Mouse (Mus musculus): Measurements from ENCODE around the gene Sema3c.
A peak's percentile ranks its signal among the peaks of the same experiment; 100 is the strongest.

Gene Sema3c

DNA sequence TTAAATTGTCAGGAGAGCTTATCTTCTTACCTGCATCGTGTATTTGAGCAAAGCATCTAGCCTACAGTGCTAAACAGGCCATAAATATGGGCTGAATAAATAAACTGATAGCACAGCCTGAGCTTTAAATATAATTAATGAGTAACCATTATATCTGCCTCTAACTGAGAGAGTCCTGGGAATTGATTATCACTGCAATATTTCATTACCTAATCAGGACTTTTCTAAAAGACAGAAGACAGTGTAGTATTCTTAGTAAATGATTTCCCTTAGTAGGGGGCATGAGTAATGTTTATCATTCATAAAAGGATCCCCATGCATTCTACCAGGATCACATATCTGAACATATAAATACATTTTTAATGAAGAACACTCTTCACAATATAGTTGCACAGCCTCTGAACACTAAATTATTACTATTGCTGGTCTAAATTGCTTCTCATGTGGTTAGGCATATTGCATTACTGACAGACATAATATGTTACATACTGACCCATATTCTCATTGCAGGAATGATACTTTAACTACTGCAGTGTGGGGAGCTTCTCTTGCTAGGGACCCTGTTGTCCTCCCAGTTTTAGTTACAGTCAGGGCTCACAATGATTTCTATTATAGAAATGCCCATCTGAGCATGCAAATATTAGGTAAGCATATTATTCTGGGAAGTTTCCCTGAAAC lies 74.9 kb downstream of the Sema3c start:
- DNase-seq (ENCODE audit: low spot score): no peak

DNA sequence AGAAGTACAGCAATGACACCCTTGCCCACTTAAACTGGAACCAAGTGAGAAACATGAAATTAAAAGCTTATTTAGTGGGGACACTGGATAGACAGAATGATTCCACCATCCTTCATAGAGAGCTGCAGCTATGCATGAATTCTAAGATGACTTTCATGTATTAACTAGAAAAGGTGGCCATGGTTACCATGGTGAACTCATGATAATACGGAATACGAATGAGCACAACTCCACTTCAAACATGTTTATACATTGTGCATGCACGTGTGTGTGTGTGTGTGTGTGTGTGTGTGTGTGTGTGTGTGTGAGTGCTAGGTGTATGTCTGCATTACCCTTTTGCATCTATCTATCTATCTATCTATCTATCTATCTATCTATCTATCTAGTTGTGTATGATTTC lies 87.1 kb downstream of the Sema3c start:
- DNase-seq (ENCODE audit: low spot score): no peak

DNA sequence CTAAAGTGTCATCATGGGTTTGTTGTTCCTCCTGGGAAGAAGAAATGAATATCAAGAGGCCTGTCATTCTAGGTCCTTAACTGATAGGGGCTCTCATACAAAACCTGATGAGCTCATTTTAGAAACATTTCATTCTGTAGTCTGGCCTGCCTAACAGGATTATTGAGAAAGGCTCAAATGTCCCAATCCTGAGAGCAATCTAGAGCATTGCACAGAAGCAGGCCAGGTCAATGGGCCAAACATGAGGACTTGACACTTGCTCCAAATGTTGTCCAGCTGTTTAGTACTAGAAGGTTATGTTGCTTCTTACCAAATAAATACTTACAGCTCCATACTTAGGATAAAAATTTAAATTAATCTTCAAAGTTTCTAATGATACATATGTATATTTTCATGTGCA lies 97.3 kb downstream of the Sema3c start:
- DNase-seq (ENCODE audit: low spot score): no peak

DNA sequence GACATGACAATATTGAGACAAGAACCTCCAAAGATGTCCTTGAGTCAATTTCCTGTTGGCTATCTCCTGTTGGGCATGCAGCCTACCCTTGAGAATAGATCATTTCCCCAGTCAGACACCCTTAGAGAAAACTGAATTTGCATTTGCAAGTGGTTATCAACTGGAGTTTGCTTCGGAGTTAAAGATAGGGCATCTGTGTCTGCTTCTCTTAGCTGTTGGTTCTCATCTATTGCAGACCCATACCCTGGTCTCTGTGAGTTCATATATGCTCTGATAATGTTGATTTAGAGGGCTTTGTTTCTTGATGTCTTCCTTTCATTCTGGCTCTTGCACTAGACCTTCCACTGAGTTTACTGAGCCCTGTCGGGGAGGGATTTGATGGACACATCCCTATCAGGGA lies 106.8 kb downstream of the Sema3c start:
- no peak for DNase-seq (ENCODE audit: low spot score)

DNA sequence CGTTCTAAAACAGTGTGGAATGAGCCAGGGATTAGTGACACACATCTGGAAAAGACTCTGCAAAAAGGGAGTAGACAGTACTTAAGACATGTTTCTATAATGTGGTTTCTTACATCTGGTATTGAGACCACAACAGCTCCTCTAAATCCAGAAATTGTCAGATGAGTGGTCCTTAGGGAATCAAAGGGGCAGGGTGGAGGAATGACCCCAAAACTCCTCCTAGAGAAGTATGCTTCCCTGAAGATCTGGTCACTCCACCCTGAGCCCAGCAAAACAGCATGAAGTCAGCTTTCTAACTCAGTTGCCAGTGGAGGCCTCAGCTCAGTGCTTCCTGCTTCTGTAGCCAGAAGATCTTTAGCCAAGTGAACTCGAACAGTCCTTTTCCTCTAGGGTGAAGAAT lies 115.0 kb downstream of the Sema3c start:
- no peak for DNase-seq (ENCODE audit: low spot score)

DNA sequence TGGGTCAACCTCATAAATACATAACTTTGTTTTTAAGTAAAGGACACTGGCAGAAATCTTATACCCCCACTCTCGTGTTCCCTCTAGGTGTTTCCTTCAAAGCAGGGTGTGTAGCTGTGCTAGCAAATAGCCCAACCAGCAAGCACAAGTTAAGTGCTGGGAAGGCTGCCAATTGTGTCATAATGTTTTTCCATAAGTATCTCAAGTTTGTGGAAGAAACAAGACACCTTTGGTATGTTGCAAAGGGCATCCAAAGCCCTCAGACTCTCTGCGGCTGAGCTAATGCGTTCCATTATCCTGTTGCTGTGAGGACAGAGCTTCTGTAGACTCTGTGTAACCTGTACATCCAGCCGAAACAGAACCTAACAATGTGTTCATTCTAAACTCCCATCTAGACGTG lies 115.5 kb downstream of the Sema3c start:
- no peak for DNase-seq (ENCODE audit: low spot score)

DNA sequence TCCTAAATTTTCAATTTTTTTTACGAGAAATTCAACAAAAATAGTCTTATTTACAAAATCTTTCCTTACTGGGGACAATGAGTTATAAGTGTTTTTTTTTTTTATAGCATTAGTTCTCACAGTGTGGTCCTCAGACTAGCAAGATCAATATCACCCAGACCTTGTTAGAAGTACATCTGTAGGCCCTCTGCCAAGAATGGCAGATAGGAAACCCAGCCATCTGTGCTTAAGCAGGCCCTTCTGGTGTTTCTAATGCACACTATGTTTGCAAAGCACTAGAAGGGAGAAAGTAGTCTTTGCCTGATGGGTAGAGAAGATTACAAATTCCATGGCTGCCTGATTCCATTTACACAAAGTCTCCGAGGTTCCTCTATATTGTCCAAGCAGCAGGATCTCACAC lies 121.3 kb downstream of the Sema3c start:
- DNase-seq (ENCODE audit: low spot score): no peak

DNA sequence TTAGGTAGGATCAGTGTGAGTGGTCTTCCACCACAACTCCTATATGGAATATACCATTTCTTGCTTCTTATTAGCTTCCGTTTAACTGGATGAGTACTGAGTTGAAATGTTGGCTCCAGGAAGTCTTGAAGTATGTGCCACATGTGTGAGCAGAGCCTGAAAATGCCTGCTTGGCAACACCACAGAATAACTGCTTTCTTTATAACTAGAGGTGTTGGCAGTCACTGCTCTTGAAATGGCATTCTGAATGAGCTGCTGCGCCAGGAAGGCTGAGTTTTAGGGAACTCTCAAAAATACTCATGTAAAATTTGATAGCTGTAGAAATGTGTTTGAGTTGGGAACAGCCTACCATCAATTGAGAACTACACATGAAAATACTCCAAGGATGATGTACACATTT lies 124.8 kb downstream of the Sema3c start:
- DNase-seq (ENCODE audit: low spot score): no peak

DNA sequence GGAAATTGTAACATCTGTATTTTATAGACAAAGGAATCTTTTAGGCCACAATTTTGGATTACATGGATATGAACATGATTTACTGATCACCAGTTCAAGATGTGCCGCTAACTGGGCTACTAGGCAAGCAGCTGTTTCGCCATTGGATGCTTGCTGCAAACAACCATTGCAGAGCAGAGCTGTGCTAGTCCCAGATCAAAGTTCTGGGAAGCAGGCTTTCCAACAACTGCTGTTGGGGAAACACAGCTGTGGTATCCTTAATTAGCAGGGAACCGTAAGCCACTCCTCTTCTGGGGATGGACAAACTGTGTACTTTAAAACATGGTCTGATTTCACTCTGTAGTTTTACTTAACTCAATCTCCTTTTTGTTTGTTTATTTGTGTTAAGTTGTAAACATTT lies 130.1 kb downstream of the Sema3c start:
- DNase-seq (ENCODE audit: low spot score): no peak

DNA sequence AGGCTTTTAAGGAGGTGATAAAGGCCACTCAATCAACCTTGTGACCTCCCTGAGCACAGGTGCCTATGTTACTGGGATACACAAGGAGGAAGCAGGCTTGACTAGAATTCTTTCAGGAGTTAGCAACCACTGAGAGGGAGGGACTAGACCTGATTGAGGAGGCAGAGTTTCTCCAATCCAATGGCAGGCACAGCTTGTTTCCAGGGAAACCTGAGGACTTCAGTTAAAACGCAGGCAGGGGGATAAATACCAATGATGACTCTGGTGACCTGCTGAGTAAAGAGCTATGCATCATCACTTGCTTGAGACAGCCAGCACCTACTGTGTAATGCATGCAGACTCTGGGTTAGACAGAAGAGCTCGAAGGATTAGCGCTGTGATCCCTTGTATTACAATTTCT lies 133.0 kb downstream of the Sema3c start:
- DNase-seq (ENCODE audit: low spot score): no peak

DNA sequence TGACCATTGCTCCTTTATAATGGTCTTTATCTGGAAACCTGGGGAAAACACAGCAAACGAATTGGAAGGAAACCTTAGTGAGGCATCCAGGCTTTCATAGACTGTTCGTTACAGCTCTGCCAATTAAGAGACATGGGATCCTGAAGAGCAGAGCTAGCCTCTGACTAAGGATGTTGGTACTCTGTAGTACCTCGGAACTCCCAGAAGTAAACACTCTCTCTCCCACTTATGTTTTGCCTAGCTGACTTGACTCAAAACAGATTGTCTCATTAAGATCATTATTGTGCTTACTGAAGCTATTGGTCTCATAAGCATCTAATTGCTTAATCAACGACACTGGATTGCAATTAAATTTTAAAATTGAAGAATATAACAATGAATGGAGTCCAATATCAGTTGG lies 138.3 kb downstream of the Sema3c start:
- DNase-seq (ENCODE audit: low spot score): no peak

DNA sequence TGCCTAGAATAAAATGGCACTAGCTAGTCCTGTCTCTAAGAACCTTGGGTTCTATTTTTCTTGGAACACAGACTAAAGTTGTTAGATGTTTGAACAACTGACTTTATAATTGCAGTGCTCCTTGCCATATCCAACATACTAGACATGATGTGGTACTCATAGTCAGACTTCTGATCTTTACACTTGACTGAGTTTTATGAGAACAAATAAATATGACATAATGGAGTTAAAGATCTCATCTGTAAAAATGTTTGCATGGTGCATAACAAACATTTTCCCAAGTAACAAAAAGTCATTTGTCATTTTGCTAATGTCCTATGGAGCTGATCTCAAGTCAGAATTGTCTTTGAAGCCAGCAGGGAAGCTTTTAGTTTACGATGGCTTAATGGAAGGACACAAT lies 141.1 kb downstream of the Sema3c start:
- DNase-seq (ENCODE audit: low spot score): no peak

DNA sequence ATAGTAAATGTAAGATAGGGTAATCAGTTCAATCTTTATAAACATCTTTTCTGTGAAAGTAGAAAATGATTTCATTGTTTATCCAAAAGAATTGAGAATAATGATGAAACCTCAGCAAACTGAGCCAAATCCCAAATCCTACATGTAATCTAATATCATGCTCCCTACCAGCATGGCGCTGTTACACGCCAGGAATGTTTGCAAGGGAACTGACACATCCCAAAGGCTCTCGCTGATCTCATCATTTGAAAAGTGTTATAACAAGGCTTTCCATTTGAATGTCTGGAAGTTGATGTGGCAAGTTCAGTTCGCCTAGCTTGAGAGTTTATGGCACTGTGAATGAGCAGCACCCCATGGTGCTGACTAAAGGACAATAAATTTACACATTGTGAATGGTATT lies 145.9 kb downstream of the Sema3c start:
- DNase-seq (ENCODE audit: low spot score): no peak

DNA sequence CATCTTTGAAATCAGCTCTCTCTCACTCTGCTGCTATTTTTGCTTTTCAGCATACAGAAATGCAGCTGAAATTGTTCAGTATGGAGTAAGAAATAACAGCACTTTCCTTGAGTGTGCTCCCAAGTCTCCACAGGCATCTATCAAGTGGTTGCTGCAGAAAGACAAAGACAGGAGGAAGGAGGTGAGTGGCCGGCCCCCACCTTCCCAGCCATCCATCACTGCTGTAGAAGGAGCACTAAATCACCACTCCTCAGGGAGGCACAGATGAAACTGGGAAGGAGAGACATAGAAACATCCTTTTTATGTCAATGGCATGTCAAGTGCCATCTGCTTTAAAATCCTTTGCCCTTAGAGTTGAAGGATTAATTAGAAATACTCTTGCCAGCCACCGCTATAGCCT lies 149.9 kb downstream of the Sema3c start:
- DNase-seq (ENCODE audit: low spot score): no peak

DNA sequence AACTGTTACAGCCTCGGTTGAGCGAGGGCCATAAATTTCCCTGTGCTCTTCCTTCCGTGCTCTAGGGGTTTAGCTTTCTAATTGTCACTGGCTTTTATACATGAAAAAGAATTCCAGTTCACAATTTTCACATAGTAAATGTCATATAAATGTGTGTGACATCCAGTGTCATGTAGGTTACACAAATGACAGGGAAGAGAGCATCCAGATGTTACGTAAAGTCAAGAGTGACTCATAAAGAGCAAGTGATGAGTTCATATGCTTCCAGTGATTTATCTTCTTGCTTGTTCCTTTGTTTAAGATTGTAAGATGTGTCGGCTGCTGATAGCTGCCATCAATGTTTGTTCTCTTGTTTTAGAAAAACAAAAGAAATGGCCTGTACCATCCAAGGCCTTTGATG lies 154.0 kb downstream of the Sema3c start:
- no peak for DNase-seq (ENCODE audit: low spot score)

DNA sequence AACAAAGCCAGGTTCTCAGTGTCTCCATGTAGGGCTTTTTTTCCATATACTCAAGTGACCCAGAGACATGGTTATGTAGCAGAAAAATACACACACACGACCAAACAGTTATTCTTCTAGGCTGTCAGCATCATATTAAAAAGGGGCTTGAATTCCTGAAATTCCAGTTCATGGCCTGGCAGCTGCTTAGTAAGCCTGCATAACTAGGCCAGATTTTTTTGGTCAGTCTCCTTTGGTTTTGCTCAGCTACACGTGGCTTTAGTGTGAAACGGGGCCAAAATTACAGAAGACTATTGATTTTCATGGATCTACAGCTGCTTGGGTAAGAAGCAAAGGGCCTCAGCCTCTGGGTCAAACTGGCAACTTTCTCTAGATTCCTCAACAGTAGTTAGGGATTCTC lies 165.7 kb downstream of the Sema3c start:
- no peak for DNase-seq (ENCODE audit: low spot score)

DNA sequence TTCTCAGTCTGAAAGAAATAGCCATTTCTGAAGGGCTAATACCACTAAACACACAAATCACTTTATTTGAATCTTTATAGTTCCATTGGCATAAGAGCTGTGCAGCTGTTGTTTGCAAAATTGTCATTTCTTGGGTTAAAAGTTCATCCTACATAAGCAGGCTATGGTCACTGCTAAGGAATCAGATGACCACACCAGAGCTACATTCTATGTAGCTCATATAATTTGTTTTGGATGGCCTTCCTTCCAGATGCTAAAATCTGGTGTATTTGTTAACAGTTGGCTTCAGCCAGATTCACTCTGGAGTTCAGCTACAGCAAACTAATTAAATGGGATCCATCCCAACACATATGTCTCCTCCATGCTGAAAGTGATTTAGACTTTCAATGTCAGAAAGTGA lies 172.4 kb downstream of the Sema3c start:
- DNase-seq (ENCODE audit: low spot score): no peak

DNA sequence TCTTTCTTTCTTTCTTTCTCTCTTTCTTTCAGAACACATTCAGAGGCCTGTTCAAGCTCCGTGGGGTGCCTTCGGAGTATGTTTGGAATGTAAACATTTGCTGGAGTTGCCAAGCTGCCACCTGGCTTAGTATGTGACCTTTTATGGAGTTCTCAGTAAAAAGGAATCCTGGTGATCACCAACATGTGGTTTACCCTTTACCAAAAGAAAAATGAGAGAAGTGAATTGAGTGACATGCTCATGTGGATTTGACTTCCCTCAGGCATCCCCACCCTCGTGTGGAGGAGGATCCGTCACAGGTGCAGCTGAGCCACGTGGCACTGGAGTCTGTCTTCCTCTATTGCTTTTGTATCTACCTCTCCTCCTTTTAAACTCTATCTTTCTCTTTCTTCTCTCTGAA lies 173.1 kb downstream of the Sema3c start:
- DNase-seq (ENCODE audit: low spot score): no peak

DNA sequence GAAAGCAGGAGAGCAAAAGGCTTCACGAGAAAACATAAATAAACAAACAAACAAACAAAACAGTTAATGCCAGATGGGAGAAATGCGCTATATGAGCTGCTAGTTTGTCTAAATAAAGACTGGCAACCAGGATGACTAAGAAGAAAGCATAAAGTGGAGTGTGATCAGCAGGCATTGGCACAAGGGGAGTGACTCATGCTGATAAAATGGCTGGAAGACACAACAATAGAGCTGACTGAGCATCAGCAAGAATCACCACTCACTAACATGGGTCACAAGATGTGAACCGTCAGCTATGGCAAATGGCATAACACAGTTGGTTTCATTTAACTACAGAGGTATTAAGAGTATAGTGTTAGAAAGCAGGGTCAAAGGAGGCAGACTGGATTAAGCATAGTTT lies 174.2 kb downstream of the Sema3c start:
- no peak for DNase-seq (ENCODE audit: low spot score)

DNA sequence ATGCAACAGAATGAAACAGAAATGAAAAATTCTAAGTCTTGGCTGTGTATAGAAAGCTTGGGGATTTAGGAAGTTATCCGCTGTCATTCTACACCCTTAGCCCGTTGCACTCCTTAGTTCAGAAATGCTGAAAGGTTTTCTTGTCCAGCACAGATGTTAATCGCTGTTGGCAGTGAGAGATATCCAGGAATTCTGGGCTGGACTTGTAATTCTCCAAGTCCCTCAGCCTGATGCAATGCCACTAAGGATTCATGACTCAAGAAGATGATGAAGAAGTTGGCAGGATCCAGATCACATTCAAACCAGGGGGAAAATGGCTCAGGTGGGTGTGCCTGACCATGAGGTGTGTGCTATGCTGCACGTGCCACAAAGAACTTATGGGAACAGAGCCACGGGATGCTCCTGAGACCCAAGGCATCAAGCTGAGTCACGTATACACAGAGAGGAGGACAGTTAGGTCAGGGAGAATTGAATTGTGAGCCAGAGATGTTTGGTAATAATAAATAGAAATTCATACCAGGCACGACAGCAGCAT lies 179.5 kb downstream of the Sema3c start:
- no peak for DNase-seq (ENCODE audit: low spot score)

DNA sequence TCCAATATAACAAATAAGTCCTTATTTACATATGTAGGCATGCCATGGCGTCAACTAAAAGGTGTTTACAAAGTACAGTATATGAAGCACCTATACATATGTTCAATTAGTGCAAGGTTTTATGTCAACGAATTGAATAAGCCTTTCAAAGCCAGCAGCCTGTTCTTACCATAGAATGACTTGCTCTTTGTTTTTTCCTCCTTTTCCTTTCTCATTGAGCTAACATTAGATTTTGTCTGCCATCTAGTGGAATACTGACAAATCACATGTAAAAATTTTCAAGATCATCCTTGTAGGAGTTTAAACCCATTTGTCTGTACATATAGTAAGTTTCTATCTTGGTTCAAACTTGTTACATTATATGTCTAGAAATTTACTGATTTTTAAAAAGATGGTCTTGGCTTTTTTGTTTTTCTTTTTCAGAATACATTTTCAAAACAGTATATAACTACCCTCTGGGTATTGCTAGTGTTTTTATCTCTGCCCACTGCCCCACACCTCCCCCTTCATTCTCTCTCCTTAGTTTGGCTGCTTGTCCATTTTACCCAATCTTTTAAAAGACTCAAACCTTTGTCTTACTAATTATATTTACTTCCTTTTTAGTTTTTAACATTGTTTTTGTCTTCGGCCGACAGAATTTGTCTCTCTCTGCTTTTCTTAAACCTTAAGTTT lies 192.1 kb downstream of the Sema3c start:
- DNase-seq (ENCODE audit: low spot score): peak; percentile 57

DNA sequence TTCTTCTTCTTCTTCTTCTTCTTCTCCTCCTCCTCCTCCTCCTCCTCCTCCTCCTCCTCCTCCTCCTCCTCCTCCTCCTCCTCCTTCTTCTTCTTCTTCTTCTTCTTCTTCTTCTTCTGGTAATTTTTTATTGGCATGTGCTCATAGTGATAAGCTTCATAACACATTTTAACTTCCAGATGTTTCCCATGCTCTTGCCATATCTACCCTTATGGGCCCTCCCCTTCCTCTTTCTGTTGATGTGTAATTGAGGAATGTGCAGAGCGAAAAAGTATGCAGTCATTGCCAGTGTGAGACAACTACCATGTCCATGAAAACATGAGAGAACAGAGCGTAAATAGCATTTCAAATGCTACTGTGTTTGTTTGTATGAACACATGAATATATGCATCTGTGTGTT lies 196.2 kb downstream of the Sema3c start:
- DNase-seq (ENCODE audit: low spot score): no peak

DNA sequence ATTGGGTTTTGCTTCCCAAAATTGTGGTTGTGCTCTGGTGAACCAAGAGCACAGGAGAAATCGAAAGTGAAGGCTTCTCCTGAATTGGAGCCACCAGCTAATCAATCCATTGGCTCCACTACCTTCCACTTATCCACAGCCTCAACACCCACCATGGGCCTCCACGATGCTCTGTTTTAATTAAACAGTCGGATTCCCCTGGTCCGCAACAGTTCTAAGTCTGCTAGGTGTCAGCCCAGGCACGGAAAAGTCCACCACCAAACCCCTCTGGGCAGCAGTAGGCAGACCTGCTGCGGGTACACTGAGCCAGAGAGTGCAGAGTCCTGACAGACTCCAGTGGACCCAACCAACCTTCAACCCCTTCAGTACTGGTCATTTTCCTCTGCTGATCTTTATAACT lies 202.5 kb downstream of the Sema3c start:
- peak; percentile 2 for DNase-seq (ENCODE audit: low spot score)

Measured in left cerebral cortex, adult 11 months (tissue).